Mouse (Mus musculus) liver, embryonic 13.5 days (tissue): ENCODE measurements around the gene Cdsn. TPM values are rescaled to one million over a fixed set of nuclear protein-coding genes. Genes with fewer than 3 reads are reported as not detected.
A peak's percentile ranks its signal among the peaks of the same experiment; 100 is the strongest.

Experiments used
- ATAC-seq: fragments of 200-750 bp; cut with Nextera tagmentation; 2 replicates; pipeline ENCODE4 v1.8.0; 2017; ENCODE audit warnings: low read depth, mild to moderate bottlenecking, moderate number of reproducible peaks, moderate library complexity
- DNase-seq: peaks from one replicate; pipeline ENCODE4 v3.0.0; 2022
- H3K27ac ChIP-seq: fragments of 300-500 bp; sonication (generic); 2 replicates; pipeline ENCODE4 v1.5.1; 2015; ENCODE audit warnings: moderate library complexity, mild to moderate bottlenecking, inconsistent platforms
- H3K27me3 ChIP-seq: fragments of 300-500 bp; sonication (generic); 2 replicates; pipeline ENCODE4 v1.6.1; 2015; ENCODE audit warnings: mild to moderate bottlenecking, inconsistent platforms
- H3K36me3 ChIP-seq: fragments of 300-500 bp; sonication (generic); 2 replicates; pipeline ENCODE4 v1.6.1; 2015; ENCODE audit warnings: mild to moderate bottlenecking, inconsistent platforms
- H3K4me1 ChIP-seq: fragments of 300-500 bp; sonication (generic); replicated peaks from 2 replicates; pipeline ENCODE4 v1.6.1; 2015; ENCODE audit warnings: inconsistent platforms
- H3K4me2 ChIP-seq: fragments of 300-500 bp; sonication (generic); 2 replicates; pipeline ENCODE4 v1.6.1; 2015; ENCODE audit warnings: inconsistent platforms, mild to moderate bottlenecking, moderate library complexity
- H3K4me3 ChIP-seq: fragments of 300-500 bp; sonication (generic); replicated peaks from 2 replicates; pipeline ENCODE4 v1.5.1; 2015; ENCODE audit warnings: mild to moderate bottlenecking, inconsistent platforms
- H3K9ac ChIP-seq: fragments of 300-500 bp; sonication (generic); 2 replicates; pipeline ENCODE4 v1.6.1; 2015; ENCODE audit warnings: mild to moderate bottlenecking, inconsistent platforms
- H3K9me3 ChIP-seq: fragments of 300-500 bp; sonication (generic); replicated peaks from 2 replicates; pipeline ENCODE4 v1.6.1; 2016; ENCODE audit warnings: inconsistent platforms
- WGBS: fragments of 180-500 bp; shearing (Covaris S2); methylation state at CpG from one replicate; pipeline ENCODE4 v1.1.7; 2015; ENCODE audit not compliant: insufficient replicate concordance; 5-methylcytosine and 5-hydroxymethylcytosine counted together
- polyA plus RNA-seq: library from polyadenylated mRNA; unstranded; fragments of >200 nt; fragmentation: Nextera tagmentation; extraction: Ambion mirVana; gene quantifications from 2 replicates; pipeline ENCODE4 v1.2.1, GENCODE M21; 2015

Cdsn gene
- polyA plus RNA-seq, 1 experiment from 2014 or later = not detected

- Histone ChIP-seq H3K36me3 (peaks cover 27% of the 10 kb centered on the region), H3K4me1 (peaks cover 43% of the 10 kb centered on the region), H3K9ac (0 out of 2 replicates have a peak overlapping the region, but pooled peaks have one; percentile 2), H3K9me3 (no peaks in the 10 kb centered on the region), H3K27me3 (peaks cover 11% of the 10 kb centered on the region), H3K27ac (no peak overlapping the region), H3K4me2 (peak overlapping the region; percentile 89), H3K4me3 (peak overlapping the region; percentile 79)
- peak; percentile 68 for DNase-seq
- WGBS = 7% methylated on average over 2 of the region's 2 CpGs
- no peak for ATAC-seq
Measured at GRCm38 (mm10) chr17:35513886-35514285, 38.0 kb upstream of the Cdsn start.

GRCm38 (mm10) chr17:35514756-35515155 is 37.2 kb upstream of the Cdsn start:
- ATAC-seq = no peak
- Histone ChIP-seq H3K4me3 (peak overlapping the region; percentile 79), H3K9ac (peak overlapping the region; percentile 85), H3K9me3 (no peaks in the 10 kb centered on the region), H3K4me1 (peaks cover 43% of the 10 kb centered on the region), H3K27ac (no peak overlapping the region), H3K4me2 (peak overlapping the region; percentile 89), H3K27me3 (peaks cover 2% of the 10 kb centered on the region; the same call in 1 of the 2 replicates), H3K36me3 (peaks cover 27% of the 10 kb centered on the region)
- WGBS = 77% methylated on average over 6 of the region's 6 CpGs
- DNase-seq = no peak

- Histone ChIP-seq H3K4me3 (peak overlapping the region; percentile 79), H3K4me2 (peak overlapping the region; percentile 89), H3K4me1 (peaks cover 43% of the 10 kb centered on the region), H3K27ac (peak overlapping the region; percentile 22; the same call in 1 of the 2 replicates), H3K27me3 (no peaks in the 10 kb centered on the region), H3K9ac (peak overlapping the region; percentile 85), H3K9me3 (no peaks in the 10 kb centered on the region), H3K36me3 (peaks cover 27% of the 10 kb centered on the region)
- WGBS = 11% methylated on average over 25 of the region's 25 CpGs
- DNase-seq (peak; percentile 21), ATAC-seq (no peak)
Measured at GRCm38 (mm10) chr17:35515911-35516640, 35.9 kb upstream of the Cdsn start.

GRCm38 (mm10) chr17:35516652-35517500 is 35.1 kb upstream of the Cdsn start, which contains the start of the genes Tcf19 and Cchcr1:
Tcf19 (minus strand) TSS chr17:35516824.
Cchcr1 (plus strand) TSS chr17:35517100.
- ATAC-seq (peak; percentile 95), DNase-seq (peak; percentile 99)
- Histone ChIP-seq H3K4me1 (peaks cover 43% of the 10 kb centered on the region), H3K27me3 (no peaks in the 10 kb centered on the region), H3K4me2 (peak within 1 kb of the TSS; percentile 89), H3K9ac (peak within 1 kb of the TSS; percentile 85), H3K9me3 (no peaks in the 10 kb centered on the region), H3K27ac (peak within 1 kb of the TSS; percentile 83), H3K36me3 (peaks cover 35% of the 10 kb centered on the region), H3K4me3 (peak within 1 kb of the TSS; percentile 79)
- under 1% methylated on average over 67 of the region's 67 CpGs for WGBS

- 14% methylated on average over 12 of the region's 12 CpGs for WGBS
- Histone ChIP-seq H3K36me3 (peaks cover 31% of the 10 kb centered on the region), H3K4me1 (peaks cover 43% of the 10 kb centered on the region), H3K4me2 (peak overlapping the region; percentile 89), H3K4me3 (peak overlapping the region; percentile 79), H3K27ac (peak overlapping the region; percentile 83), H3K9me3 (no peaks in the 10 kb centered on the region), H3K9ac (peak overlapping the region; percentile 83), H3K27me3 (no peaks in the 10 kb centered on the region)
- ATAC-seq = no peak
- no peak for DNase-seq
Measured at GRCm38 (mm10) chr17:35517526-35517925, 34.4 kb upstream of the Cdsn start.

GRCm38 (mm10) chr17:35524354-35524753 is 27.6 kb upstream of the Cdsn start:
- H3K27ac ChIP-seq = no peak overlapping the region
- H3K4me3 ChIP-seq = no peak overlapping the region
- 87% methylated on average over 9 of the region's 9 CpGs for WGBS
- no peaks in the 10 kb centered on the region for H3K27me3 ChIP-seq
- ATAC-seq (no peak), DNase-seq (no peak)
- H3K4me2 ChIP-seq = no peak overlapping the region
- H3K4me1 ChIP-seq = no peaks in the 10 kb centered on the region
- H3K9me3 ChIP-seq = no peaks in the 10 kb centered on the region
- H3K9ac ChIP-seq = no peak overlapping the region
- peaks cover 57% of the 10 kb centered on the region for H3K36me3 ChIP-seq

- ATAC-seq = no peak
- Histone ChIP-seq H3K4me1 (0 out of 2 replicates have a peak, but pooled peaks cover 2% of the 10 kb centered on the region), H3K4me2 (no peak overlapping the region), H3K4me3 (no peak overlapping the region), H3K27me3 (no peaks in the 10 kb centered on the region), H3K9ac (no peak overlapping the region), H3K27ac (no peak overlapping the region), H3K9me3 (no peaks in the 10 kb centered on the region), H3K36me3 (peaks cover 63% of the 10 kb centered on the region)
- WGBS = 45% methylated on average over 8 of the region's 8 CpGs
- no peak for DNase-seq
Measured at GRCm38 (mm10) chr17:35526644-35527043, 25.3 kb upstream of the Cdsn start.

GRCm38 (mm10) chr17:35532360-35532759 is 19.6 kb upstream of the Cdsn start:
- no peak for ATAC-seq
- H3K27me3 ChIP-seq = peaks cover 12% of the 10 kb centered on the region
- no peaks in the 10 kb centered on the region for H3K9me3 ChIP-seq
- no peak overlapping the region for H3K9ac ChIP-seq
- 16% methylated on average over 3 of the region's 3 CpGs for WGBS
- H3K4me3 ChIP-seq = no peak overlapping the region
- DNase-seq = no peak
- no peak overlapping the region for H3K27ac ChIP-seq
- H3K36me3 ChIP-seq = peaks cover 29% of the 10 kb centered on the region
- H3K4me2 ChIP-seq = no peak overlapping the region
- 0 out of 2 replicates have a peak, but pooled peaks cover 2% of the 10 kb centered on the region for H3K4me1 ChIP-seq

- Histone ChIP-seq H3K4me1 (0 out of 2 replicates have a peak, but pooled peaks cover 2% of the 10 kb centered on the region), H3K27me3 (peaks cover 12% of the 10 kb centered on the region), H3K4me2 (no peak within 1 kb of the TSS), H3K9me3 (no peaks in the 10 kb centered on the region), H3K9ac (no peak within 1 kb of the TSS), H3K27ac (no peak within 1 kb of the TSS), H3K36me3 (peaks cover 26% of the 10 kb centered on the region), H3K4me3 (no peak within 1 kb of the TSS)
- no peak for ATAC-seq
- 18% methylated on average over 7 of the region's 7 CpGs for WGBS
- no peak for DNase-seq
Measured at GRCm38 (mm10) chr17:35532901-35533300, 19.0 kb upstream of the Cdsn start, which contains the start of gene Psors1c2. Psors1c2 (plus strand) TSS chr17:35533201.

GRCm38 (mm10) chr17:35534343-35534742 is 17.6 kb upstream of the Cdsn start:
- DNase-seq (peak; percentile 31), ATAC-seq (no peak)
- Histone ChIP-seq H3K36me3 (peaks cover 12% of the 10 kb centered on the region), H3K27me3 (peaks cover 12% of the 10 kb centered on the region), H3K4me3 (no peak overlapping the region), H3K9ac (no peak overlapping the region), H3K4me1 (0 out of 2 replicates have a peak, but pooled peaks cover 2% of the 10 kb centered on the region), H3K27ac (no peak overlapping the region), H3K9me3 (no peaks in the 10 kb centered on the region), H3K4me2 (no peak overlapping the region)
- 11% methylated on average over 6 of the region's 6 CpGs for WGBS

- no peak overlapping the region for H3K4me3 ChIP-seq
Measured at GRCm38 (mm10) chr17:35537421-35537820, 14.5 kb upstream of the Cdsn start.

More at GRCm38 (mm10) chr17:35537421-35537820, 14.5 kb upstream of the Cdsn start:
- no peak overlapping the region for H3K4me2 ChIP-seq
- H3K36me3 ChIP-seq = no peaks in the 10 kb centered on the region
- no peaks in the 10 kb centered on the region for H3K9me3 ChIP-seq
- H3K4me1 ChIP-seq = no peaks in the 10 kb centered on the region
- ATAC-seq (no peak), DNase-seq (no peak)
- WGBS = 58% methylated on average over 4 of the region's 4 CpGs
- no peak overlapping the region for H3K27ac ChIP-seq
- no peak overlapping the region for H3K9ac ChIP-seq
- peaks cover 12% of the 10 kb centered on the region for H3K27me3 ChIP-seq
